Mouse (Mus musculus) brain, embryonic 14.5 days (tissue): ENCODE data around the gene Lrrc7.

Source experiments
- CTCF ChIP-seq: fragments of 200-500 bp; IDR thresholded peaks from 2 replicates; pipeline ENCODE4 v1.5.1; 2012; ENCODE audit warnings: inconsistent platforms, mild to moderate bottlenecking, moderate library complexity, borderline replicate concordance; ENCODE audit not compliant: insufficient read depth, insufficient read length; ENCODE audit errors: extremely low read depth
- POLR2A ChIP-seq: fragments of 200-500 bp; IDR thresholded peaks from 2 replicates; pipeline ENCODE4 v1.6.1; 2012; ENCODE audit warnings: mild to moderate bottlenecking, inconsistent platforms, borderline replicate concordance; ENCODE audit not compliant: poor library complexity, insufficient read depth, insufficient read length, severe bottlenecking; ENCODE audit errors: extremely low read depth

- TF ChIP-seq CTCF (no peak), POLR2A (no peak)
Measured at GRCm38 (mm10) chr3:158559131-158559658, 2.8 kb downstream of the Lrrc7 start.
